Mouse (Mus musculus): Measurements from ENCODE around the gene Hand2. TPM values are rescaled to one million over a fixed set of nuclear protein-coding genes. Genes with fewer than 3 reads are reported as not detected.

Gene Hand2
- polyA plus RNA-seq, 1 experiment from 2014 or later, result 2.6 TPM

DNA sequence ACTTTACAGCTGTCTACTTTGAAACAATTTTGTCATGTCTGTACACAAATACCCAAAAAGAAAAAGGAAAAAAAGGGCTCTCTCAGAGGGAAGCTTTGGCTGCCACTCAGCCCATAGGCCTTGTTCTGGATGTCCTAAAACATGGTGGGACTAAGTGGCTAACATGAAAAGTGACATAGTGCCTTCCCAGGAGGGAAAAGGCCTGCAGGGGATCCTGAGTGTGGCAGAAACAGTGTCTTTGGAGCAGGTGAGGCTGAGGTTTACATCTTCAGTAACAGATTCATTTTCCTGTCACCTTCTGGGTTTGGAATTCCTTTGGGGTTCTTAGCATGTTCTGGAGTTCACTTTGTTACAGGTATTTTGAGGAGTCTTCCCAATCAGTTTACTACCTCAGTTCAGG, 3.7 kb upstream of the Hand2 start:
- no peak overlapping the region for H3K27ac ChIP-seq
- H3K4me1 ChIP-seq, result 0 out of 2 replicates have a peak, but pooled peaks cover 4% of the 10 kb centered on the region
- H3K4me3 ChIP-seq, result no peak overlapping the region
- no peaks in the 10 kb centered on the region for H3K36me3 ChIP-seq
- peaks cover 93% of the 10 kb centered on the region for H3K27me3 ChIP-seq (replicated peaks)
- no peaks in the 10 kb centered on the region for H3K9me3 ChIP-seq (replicated peaks)
- H3K9ac ChIP-seq, result no peak overlapping the region
- no peak overlapping the region for H3K4me2 ChIP-seq
- no peak for ATAC-seq

DNA sequence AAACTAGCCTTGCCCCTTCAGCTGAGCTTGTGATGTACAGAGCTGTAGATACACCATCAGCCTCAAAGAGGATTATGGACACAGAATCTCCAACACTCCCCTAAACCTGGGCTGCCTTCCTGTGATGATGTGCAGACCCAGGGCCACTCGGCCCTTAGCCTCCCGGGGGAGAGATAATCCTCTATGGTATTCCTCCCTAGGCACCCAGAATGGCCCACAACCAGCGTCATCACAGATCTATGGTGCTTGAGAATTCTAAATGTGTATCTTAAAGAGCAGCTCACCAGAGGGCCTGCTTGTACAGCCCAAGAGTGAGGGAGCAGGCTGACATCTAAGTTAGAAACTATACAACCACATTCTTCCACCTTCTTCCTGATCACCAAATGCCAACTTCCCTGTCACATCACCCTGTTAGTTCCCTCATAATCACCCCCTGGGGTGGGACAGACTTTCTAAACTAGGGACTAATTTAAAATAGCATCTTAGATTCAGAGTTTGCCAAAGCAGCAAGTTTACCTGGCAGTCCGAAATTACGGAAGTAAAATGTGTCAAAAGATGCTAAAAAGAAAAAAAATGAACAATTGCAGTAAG, 2.8 kb upstream of the Hand2 start:
- Histone ChIP-seq H3K4me1 (0 out of 2 replicates have a peak, but pooled peaks cover under 1% of the 10 kb centered on the region), H3K27ac (no peak overlapping the region), H3K9ac (no peak overlapping the region), H3K27me3 (replicated peaks) (peaks cover 93% of the 10 kb centered on the region), H3K9me3 (replicated peaks) (no peaks in the 10 kb centered on the region), H3K36me3 (no peaks in the 10 kb centered on the region), H3K4me3 (no peak overlapping the region), H3K4me2 (0 out of 2 replicates have a peak overlapping the region, but pooled peaks have one; percentile 10)
- 14% methylated on average over 5 of the region's 5 CpGs for WGBS (ENCODE audit: insufficient replicate concordance)
- ATAC-seq, result no peak

DNA sequence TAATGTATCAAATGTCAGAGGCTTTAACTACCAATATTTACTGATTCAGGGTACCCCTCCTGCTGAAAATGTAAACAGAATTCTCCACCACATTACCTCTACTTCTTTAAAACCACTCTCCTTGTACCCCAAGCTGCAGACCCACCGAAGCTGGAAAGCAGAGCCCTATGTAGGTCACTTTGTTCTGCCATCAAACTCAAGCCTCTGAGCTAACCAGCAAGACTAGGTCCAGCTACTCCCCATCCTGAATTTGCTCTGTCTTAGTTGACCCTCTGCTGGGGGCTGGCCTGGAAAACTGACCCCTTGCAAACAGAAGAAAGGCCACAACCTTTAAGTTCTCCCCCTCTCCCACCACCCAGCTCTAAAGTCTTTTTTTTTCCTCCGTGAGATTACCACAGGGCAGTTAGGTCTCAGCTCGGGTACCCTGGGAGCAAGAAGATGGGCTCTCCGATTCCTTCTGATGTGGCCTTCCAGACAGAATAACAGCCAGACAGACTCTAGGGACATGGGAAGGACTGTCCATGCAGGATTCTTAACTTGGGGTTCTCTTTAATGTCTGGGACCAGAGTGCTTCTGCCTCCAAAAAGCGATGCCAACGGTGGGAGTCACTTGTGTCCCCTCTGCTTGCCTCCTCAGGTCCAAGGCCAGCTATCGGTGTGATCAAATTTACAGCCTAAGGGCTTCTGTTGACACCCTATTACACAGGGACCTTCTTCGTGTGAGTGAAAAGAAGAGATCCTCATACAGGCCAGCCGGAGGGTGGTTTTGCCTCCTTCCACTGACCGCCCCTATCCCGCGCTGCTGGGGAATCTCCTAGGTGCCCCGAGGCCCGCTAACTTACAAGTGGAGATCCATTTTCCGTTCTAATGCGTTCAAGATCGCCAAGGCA, 1.4 kb upstream of the Hand2 start:
- no peaks in the 10 kb centered on the region for H3K9me3 ChIP-seq (replicated peaks)
- H3K4me3 ChIP-seq, result peak overlapping the region; percentile 51
- WGBS (ENCODE audit: insufficient replicate concordance), result 6% methylated on average over 17 of the region's 17 CpGs
- 0 out of 2 replicates have a peak overlapping the region, but pooled peaks have one; percentile 3 for H3K9ac ChIP-seq
- H3K4me2 ChIP-seq, result peak overlapping the region; percentile 22
- H3K27ac ChIP-seq, result no peak overlapping the region
- no peak for ATAC-seq
- H3K36me3 ChIP-seq, result no peaks in the 10 kb centered on the region
- H3K27me3 ChIP-seq (replicated peaks), result peaks cover 94% of the 10 kb centered on the region
- H3K4me1 ChIP-seq, result no peaks in the 10 kb centered on the region

DNA sequence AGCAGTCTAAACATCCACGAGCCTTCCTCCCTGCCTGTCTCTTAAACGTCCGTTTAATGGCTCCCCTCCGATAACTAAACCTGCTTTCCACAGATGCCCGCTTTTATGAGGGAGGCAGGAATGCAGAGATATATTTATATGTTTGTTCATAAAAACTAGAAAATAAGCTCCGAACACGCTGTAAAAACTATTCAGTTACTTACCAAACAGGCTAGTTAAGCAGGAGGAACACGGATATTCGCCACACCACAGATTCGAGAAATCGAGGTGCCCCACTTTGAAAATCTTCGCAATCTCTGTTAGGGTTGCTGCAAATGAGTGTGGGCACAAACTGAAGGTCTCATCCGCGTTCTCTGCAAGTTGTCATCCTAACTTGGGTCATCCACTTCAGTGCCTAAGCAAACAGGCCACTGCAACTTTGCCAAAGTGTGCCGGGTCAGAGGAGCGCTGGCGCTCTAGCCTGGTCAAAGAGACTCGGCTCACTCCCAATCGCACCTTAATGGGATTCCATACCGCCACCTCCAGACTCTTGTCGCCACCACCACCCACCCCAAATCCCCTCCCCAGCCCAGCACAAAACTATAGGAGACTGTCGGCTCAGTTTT, 700 bp upstream of the Hand2 start:
- Histone ChIP-seq H3K4me3 (peak overlapping the region; percentile 51), H3K9me3 (replicated peaks) (no peaks in the 10 kb centered on the region), H3K36me3 (no peaks in the 10 kb centered on the region), H3K27me3 (replicated peaks) (peaks cover 96% of the 10 kb centered on the region), H3K4me1 (no peaks in the 10 kb centered on the region), H3K27ac (no peak overlapping the region), H3K9ac (no peak overlapping the region), H3K4me2 (0 out of 2 replicates have a peak overlapping the region, but pooled peaks have one; percentile 52)
- WGBS (ENCODE audit: insufficient replicate concordance), result 3% methylated on average over 22 of the region's 22 CpGs
- ATAC-seq, result no peak

DNA sequence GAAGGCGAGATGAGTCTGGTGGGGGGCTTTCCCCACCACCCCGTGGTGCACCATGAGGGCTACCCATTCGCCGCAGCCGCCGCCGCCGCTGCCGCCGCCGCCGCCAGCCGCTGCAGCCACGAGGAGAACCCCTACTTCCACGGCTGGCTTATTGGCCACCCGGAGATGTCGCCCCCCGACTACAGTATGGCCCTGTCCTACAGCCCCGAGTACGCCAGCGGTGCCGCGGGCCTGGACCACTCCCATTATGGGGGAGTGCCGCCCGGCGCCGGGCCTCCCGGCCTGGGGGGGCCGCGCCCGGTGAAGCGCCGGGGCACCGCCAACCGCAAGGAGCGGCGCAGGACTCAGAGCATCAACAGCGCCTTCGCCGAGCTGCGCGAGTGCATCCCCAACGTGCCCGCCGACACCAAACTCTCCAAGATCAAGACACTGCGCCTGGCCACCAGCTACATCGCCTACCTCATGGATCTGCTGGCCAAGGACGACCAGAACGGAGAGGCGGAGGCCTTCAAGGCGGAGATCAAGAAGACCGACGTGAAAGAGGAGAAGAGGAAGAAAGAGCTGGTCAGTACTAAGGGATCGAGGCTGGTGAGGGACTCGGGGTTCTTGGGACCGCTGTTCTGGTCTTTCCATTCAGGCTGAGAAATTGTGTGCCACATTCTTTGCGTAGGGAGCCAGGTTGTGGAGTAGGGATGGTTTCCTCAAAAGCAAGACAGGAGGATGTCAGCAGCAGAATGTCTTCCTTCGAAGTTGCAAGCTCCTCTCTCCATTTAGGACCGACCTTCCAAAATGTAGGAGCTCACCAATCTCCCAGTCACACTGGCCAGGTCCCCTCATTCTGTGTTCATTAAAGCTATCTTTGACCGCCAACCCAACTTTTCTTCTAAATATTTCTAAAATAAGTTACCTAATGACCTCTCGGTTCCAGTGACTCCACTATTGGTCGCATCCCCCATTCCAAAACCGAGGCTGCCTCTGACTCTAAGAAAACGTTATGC, 1.4 kb downstream of the Hand2 start:
- Histone ChIP-seq H3K4me1 (no peaks in the 10 kb centered on the region), H3K9me3 (replicated peaks) (no peaks in the 10 kb centered on the region), H3K27ac (peak overlapping the region; percentile 75), H3K36me3 (no peaks in the 10 kb centered on the region), H3K9ac (peak overlapping the region; percentile 61), H3K4me3 (peak overlapping the region; percentile 51), H3K4me2 (peak overlapping the region; percentile 52), H3K27me3 (replicated peaks) (peaks cover 98% of the 10 kb centered on the region)
- ATAC-seq, result no peak
- 2% methylated on average over 53 of the region's 64 CpGs for WGBS (ENCODE audit: insufficient replicate concordance)

DNA sequence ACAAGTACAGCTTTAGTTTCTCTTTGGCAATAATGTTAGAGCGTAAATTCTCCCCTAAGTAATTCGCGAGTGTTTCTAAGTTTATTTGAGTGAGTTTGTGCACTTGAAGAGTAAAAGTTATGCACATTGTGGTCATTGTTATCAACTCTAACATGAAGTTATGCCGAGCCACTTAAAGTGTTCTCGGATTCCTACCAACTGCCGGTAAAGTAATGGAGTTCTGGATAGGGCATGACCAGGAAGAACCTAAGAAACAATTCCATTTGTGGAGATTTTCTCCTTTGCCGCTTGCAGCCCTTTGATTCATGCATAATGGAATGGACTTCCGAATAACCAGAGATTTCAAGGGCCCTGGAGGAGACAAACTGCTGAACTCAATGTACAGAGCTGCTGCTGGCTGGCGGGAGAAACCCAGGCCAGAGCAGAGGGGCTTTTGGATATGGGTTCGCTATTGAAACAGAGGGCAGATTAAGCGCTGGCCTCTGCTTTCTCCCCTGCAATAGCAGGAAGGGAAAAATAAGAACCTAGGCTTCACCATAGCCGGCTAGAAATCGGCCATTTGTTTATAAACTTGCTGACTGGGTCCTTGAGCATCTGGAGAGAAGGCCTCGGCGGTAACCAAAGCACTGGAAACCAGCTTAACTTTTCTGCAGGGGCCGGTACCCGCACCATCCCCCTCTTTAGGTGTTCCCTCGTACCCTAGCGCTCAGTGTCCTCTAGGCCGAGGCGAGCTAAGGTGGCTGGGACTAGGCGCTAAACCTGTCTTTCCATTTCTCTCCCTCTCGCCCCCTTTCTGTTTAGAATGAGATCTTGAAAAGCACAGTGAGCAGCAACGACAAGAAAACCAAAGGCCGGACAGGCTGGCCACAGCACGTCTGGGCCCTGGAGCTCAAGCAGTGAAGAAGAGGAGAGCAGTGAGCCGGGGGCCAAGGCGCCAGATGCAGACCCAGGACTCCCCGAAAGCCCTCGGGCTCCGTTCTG, 2.5 kb downstream of the Hand2 start:
- peaks cover 99% of the 10 kb centered on the region for H3K27me3 ChIP-seq (replicated peaks)
- no peaks in the 10 kb centered on the region for H3K9me3 ChIP-seq (replicated peaks)
- no peak for ATAC-seq
- no peaks in the 10 kb centered on the region for H3K4me1 ChIP-seq
- peak overlapping the region; percentile 2; the same call in 1 of the 2 replicates for H3K4me2 ChIP-seq
- peak overlapping the region; percentile 54 for H3K9ac ChIP-seq
- H3K36me3 ChIP-seq, result no peaks in the 10 kb centered on the region
- peak overlapping the region; percentile 51 for H3K4me3 ChIP-seq
- WGBS (ENCODE audit: insufficient replicate concordance), result 5% methylated on average over 31 of the region's 31 CpGs
- H3K27ac ChIP-seq, result peak overlapping the region; percentile 32

DNA sequence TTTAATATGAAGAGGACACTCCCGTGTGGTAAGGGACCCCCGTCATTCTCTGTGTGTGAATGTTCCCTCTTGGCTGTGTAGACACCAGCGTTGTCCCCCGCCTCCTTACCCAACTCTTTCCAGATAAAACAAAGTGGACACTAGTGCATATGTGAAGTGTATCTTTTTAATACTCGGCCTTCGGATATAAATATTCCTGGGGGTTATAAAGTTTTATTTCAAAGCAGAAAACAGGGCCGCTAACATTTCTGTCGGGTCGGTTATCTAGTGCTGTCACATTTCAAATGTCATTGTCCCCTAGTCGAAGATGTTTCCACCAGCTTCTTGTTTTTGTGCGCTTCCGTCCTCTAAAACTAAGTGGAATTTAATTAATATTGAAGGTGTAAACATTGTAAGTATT, 3.3 kb downstream of the Hand2 start:
- H3K4me2 ChIP-seq, result no peak overlapping the region
- peak overlapping the region; percentile 51 for H3K4me3 ChIP-seq
- 4% methylated on average over 12 of the region's 12 CpGs for WGBS (ENCODE audit: insufficient replicate concordance)
- H3K27ac ChIP-seq, result peak overlapping the region; percentile 32; the same call in 1 of the 2 replicates
- peak overlapping the region; percentile 54 for H3K9ac ChIP-seq
- no peaks in the 10 kb centered on the region for H3K9me3 ChIP-seq (replicated peaks)
- peaks cover 99% of the 10 kb centered on the region for H3K27me3 ChIP-seq (replicated peaks)
- peaks cover 7% of the 10 kb centered on the region; the same call in 1 of the 2 replicates for H3K4me1 ChIP-seq
- ATAC-seq, result no peak
- no peaks in the 10 kb centered on the region for H3K36me3 ChIP-seq

DNA sequence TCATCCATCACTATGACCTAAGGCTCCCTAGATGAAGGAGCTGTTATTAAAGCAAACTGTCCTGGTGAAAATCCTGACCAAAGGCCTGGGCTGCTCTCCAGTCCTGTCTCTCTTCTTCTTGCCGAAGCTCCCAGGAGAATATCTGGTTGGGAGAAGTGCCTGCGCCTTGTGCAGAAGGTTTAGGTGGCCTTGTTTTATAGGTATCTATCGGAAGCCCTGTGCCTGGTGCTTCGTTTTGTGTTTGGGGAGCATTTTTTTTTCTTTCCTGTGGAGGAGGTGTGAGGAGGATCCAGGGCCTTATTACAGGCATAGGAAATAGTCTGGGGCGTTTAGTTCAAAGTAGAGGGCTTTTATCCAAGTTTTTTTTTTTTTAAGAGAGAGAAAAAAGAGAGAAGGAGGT, 3.9 kb downstream of the Hand2 start:
- Histone ChIP-seq H3K9me3 (replicated peaks) (no peaks in the 10 kb centered on the region), H3K4me3 (peak overlapping the region; percentile 23; the same call in 1 of the 2 replicates), H3K27me3 (replicated peaks) (peaks cover 99% of the 10 kb centered on the region), H3K27ac (0 out of 2 replicates have a peak overlapping the region, but pooled peaks have one; percentile 4), H3K4me2 (peak overlapping the region; percentile 36; the same call in 1 of the 2 replicates), H3K36me3 (no peaks in the 10 kb centered on the region), H3K9ac (0 out of 2 replicates have a peak overlapping the region, but pooled peaks have one; percentile 50), H3K4me1 (peaks cover 9% of the 10 kb centered on the region; the same call in 1 of the 2 replicates)
- ATAC-seq, result no peak
- 16% methylated on average over 5 of the region's 5 CpGs for WGBS (ENCODE audit: insufficient replicate concordance)

DNA sequence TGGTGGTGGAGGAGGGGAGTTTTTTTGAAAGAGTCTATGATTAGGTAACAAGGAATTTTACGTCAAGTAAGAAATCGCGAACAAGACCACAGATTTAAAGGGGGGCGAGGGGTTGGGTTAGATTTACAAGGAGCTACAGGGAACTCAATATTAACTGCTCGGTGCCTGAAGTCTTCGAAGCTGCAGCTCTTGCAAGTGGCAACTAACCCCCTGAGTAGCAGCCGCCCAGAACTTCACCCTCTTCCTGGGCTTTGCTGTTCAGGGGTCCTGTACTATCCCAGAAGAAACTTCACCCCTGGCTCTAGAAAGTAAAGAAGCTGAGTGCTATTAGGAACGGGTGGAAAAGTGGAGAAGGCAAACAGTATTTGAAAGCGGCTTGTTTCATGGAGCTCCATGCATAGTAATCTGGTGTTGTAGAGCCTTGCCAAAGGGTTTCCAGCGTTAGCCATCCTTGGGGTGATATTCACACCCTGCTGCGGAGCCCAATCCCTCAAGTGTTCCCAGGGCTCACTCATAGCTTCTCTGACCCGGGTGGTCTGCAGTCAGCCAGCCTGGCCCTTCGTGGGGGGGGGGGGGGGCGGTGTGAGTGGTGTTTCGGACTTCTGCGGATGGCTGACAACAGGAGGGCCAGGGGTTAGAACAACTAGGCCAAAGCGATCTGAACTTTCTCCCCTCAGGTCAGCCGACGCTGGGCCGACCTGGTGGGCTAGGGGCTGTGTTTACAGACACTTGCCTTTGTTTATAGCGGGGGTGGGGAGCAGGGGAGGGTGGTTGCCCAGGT, 4.5 kb downstream of the Hand2 start:
- Histone ChIP-seq H3K4me1 (peaks cover 9% of the 10 kb centered on the region; the same call in 1 of the 2 replicates), H3K27me3 (replicated peaks) (peaks cover 99% of the 10 kb centered on the region), H3K4me3 (peak overlapping the region; percentile 22), H3K9me3 (replicated peaks) (no peaks in the 10 kb centered on the region), H3K4me2 (peak overlapping the region; percentile 36), H3K9ac (peak overlapping the region; percentile 50; the same call in 1 of the 2 replicates), H3K27ac (0 out of 2 replicates have a peak overlapping the region, but pooled peaks have one; percentile 4), H3K36me3 (no peaks in the 10 kb centered on the region)
- WGBS (ENCODE audit: insufficient replicate concordance), result 19% methylated on average over 21 of the region's 21 CpGs
- ATAC-seq, result no peak

Measured in liver, embryonic 12.5 days (tissue).